Mouse (Mus musculus): ENCODE measurements around the gene Prickle3. TPM values are rescaled to one million over a fixed set of nuclear protein-coding genes. Genes with fewer than 3 reads are reported as not detected.
"Not testable (repeated sequence)": the region's sequence is repeated elsewhere in the genome, so short reads cannot be mapped to it uniquely, and the experiment has no call there.

The Prickle3 gene
- polyA plus RNA-seq, 1 experiment from 2014 or later, result 2.3 TPM

DNA sequence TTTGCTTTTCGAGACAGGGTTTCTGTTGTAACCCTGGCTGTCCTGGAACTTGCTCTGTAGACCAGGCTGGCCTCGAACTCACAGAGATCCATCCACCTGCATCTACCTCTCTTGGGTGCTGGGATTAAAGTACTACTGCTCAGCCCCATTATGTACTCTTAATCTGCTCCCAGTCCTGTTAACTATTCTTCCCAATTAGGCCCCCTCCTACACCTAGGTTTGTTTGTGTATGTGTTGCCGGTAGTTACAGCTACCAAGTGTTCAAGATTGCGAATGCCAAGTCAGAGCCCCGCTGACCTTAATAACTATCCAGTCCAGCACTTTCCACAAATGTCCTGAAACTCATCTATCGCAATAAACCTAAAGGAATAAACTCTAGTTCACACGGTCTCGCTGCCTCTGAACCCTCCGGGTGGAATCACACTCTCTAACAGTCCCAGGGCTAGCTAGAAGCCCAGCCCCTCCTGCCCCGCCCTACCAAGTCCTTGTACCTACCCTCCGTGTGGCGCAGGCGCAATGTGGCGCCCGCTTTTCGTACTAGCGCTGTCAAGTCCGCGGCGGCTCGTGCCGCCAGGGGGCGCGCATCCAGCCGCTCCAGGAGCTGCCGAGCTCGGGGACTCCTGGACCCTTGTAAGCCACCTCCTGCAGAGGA, 22.5 kb downstream of the Prickle3 start:
- H3K9me3 ChIP-seq (replicated peaks; ENCODE audit: control insufficient read depth, low read length), result no peaks in the 10 kb centered on the region
- no peaks in the 10 kb centered on the region for H3K36me3 ChIP-seq (ENCODE audit: control insufficient read depth, insufficient read depth)
- no peaks in the 10 kb centered on the region; the same call in none of the 2 replicates for H3K4me1 ChIP-seq (ENCODE audit: control insufficient read depth, low read depth, low read length)
- H3K4me2 ChIP-seq (ENCODE audit: low read depth, low read length), result peak overlapping the region; percentile 55
- H3K27ac ChIP-seq (ENCODE audit: low read length), result no peak overlapping the region
- 16% methylated on average over 27 of the region's 27 CpGs for WGBS (ENCODE audit: insufficient replicate concordance)
- H3K4me3 ChIP-seq (ENCODE audit: low read depth, low read length), result peak overlapping the region; percentile 38
- 0 out of 2 replicates have a peak overlapping the region, but pooled peaks have one; percentile 31 for H3K9ac ChIP-seq (ENCODE audit: low read depth, low read length)
- no peaks in the 10 kb centered on the region for H3K27me3 ChIP-seq (ENCODE audit: control insufficient read depth, insufficient read depth, low read depth, low read length)
- peak; percentile 93 for ATAC-seq (ENCODE audit: low read depth)

DNA sequence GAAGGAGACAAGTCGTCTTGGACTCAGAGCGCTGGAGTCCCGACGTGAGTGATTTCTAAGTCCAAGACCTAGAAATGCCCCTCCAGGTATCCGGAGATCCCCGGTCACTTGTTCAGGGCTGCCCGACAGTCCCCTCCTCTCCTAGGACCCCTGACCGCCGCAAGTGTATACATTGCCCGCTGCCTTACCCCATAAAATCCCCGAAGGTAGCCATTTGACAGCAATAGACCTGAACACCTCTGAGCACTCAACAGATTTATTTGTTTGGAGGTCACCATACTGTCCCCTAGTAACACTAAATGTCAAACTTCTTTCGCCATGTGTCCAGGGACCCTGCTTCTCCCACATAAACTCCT, 23.0 kb downstream of the Prickle3 start:
- no peak for ATAC-seq (ENCODE audit: low read depth)
- Histone ChIP-seq H3K4me3 (ENCODE audit: low read depth, low read length) (peak overlapping the region; percentile 38), H3K4me2 (ENCODE audit: low read depth, low read length) (peak overlapping the region; percentile 55), H3K9ac (ENCODE audit: low read depth, low read length) (0 out of 2 replicates have a peak overlapping the region, but pooled peaks have one; percentile 31), H3K27me3 (ENCODE audit: control insufficient read depth, insufficient read depth, low read depth, low read length) (no peaks in the 10 kb centered on the region), H3K4me1 (ENCODE audit: control insufficient read depth, low read depth, low read length) (no peaks in the 10 kb centered on the region), H3K9me3 (replicated peaks; ENCODE audit: control insufficient read depth, low read length) (no peaks in the 10 kb centered on the region), H3K36me3 (ENCODE audit: control insufficient read depth, insufficient read depth) (no peaks in the 10 kb centered on the region), H3K27ac (ENCODE audit: low read length) (no peak overlapping the region)
- 29% methylated on average over 12 of the region's 12 CpGs for WGBS (ENCODE audit: insufficient replicate concordance)

DNA sequence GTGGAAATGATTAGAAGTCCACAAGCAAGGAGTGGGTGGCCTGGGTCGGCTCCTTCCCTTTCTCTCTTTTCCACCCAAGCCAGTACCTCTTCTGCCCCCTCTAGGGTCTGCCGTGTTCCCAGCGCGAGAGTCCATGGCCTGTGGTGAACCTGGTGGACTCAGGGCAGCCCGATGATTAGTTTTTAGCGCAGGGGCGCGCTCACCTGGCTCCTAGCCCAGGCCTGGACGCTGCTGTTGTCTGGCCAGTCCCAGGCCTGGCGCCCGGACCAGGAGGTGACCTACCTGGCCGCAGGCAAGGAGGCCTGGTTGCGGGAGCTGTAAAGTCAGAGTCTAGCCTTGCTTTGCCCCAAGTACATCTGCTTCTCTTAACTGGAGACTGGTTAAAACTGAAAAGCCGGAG, 23.8 kb downstream of the Prickle3 start, which contains the start of gene Magix:
Magix (minus strand) TSS at position 388 of the 400 bp plus-strand sequence.
- ATAC-seq (ENCODE audit: low read depth), result peak; percentile 44
- Histone ChIP-seq H3K9me3 (replicated peaks; ENCODE audit: control insufficient read depth, low read length) (no peaks in the 10 kb centered on the region), H3K4me1 (ENCODE audit: control insufficient read depth, low read depth, low read length) (no peaks in the 10 kb centered on the region), H3K27me3 (ENCODE audit: control insufficient read depth, insufficient read depth, low read depth, low read length) (no peaks in the 10 kb centered on the region), H3K27ac (ENCODE audit: low read length) (no peak within 1 kb of the TSS), H3K4me2 (ENCODE audit: low read depth, low read length) (peak within 1 kb of the TSS; percentile 55), H3K4me3 (ENCODE audit: low read depth, low read length) (peak within 1 kb of the TSS; percentile 38; the same call in 1 of the 2 replicates), H3K9ac (ENCODE audit: low read depth, low read length) (0 out of 2 replicates have a peak within 1 kb of the TSS, but pooled peaks have one; percentile 31), H3K36me3 (ENCODE audit: control insufficient read depth, insufficient read depth) (no peaks in the 10 kb centered on the region)
- WGBS (ENCODE audit: insufficient replicate concordance), result 66% methylated on average over 14 of the region's 14 CpGs

DNA sequence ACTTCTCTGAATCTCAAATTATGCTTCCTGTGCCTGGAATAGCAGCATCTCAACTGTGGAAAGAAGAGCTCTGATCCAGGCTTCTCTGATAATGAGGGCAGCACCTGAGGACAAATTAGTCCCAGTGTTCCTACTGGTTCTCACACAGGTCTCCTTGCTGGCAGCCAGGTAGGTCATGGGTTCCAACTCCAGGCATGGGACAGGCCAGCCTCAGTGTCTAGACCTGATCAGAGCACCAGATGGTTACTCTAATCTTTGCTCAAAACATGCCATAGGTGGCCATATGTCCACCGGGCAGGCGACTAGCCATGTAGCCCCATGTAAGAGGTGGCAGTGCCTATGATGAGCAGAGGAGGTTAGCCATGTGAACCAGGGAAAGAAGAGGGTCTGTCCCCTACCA, 31.3 kb downstream of the Prickle3 start:
- 61% methylated on average over 2 of the region's 2 CpGs for WGBS (ENCODE audit: insufficient replicate concordance)
- no peak for ATAC-seq (ENCODE audit: low read depth)
- Histone ChIP-seq H3K36me3 (ENCODE audit: control insufficient read depth, insufficient read depth) (no peaks in the 10 kb centered on the region), H3K4me3 (ENCODE audit: low read depth, low read length) (no peak overlapping the region), H3K27ac (ENCODE audit: low read length) (no peak overlapping the region), H3K4me1 (ENCODE audit: control insufficient read depth, low read depth, low read length) (no peaks in the 10 kb centered on the region), H3K9ac (ENCODE audit: low read depth, low read length) (no peak overlapping the region), H3K9me3 (replicated peaks; ENCODE audit: control insufficient read depth, low read length) (no peaks in the 10 kb centered on the region), H3K27me3 (ENCODE audit: control insufficient read depth, insufficient read depth, low read depth, low read length) (no peaks in the 10 kb centered on the region), H3K4me2 (ENCODE audit: low read depth, low read length) (no peak overlapping the region)

DNA sequence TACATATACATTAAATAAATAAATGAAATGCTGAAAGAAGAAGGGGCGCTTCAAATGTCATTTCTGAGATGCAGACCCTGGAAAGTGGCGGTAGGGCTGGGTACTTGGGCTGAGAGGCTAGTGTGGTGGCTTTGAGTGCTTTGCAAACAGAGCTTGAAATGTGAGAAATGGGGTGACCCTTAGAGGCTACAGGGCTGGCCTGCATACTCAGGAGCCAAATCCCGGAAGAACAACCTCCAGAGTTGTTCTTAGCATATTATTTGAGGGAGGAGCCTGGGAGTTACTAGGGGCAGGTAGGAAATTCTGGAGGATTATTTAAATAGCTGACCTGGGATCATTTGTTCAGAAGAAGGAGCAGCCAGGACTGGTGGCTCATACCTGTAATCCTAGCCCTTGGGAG, 33.4 kb downstream of the Prickle3 start:
- no peaks in the 10 kb centered on the region for H3K4me1 ChIP-seq (ENCODE audit: control insufficient read depth, low read depth, low read length)
- no peaks in the 10 kb centered on the region for H3K27me3 ChIP-seq (ENCODE audit: control insufficient read depth, insufficient read depth, low read depth, low read length)
- no peak overlapping the region for H3K9ac ChIP-seq (ENCODE audit: low read depth, low read length)
- no peak overlapping the region for H3K4me3 ChIP-seq (ENCODE audit: low read depth, low read length)
- no peaks in the 10 kb centered on the region for H3K36me3 ChIP-seq (ENCODE audit: control insufficient read depth, insufficient read depth)
- 44% methylated on average over 3 of the region's 3 CpGs for WGBS (ENCODE audit: insufficient replicate concordance)
- no peak overlapping the region for H3K4me2 ChIP-seq (ENCODE audit: low read depth, low read length)
- no peak for ATAC-seq (ENCODE audit: low read depth)
- no peaks in the 10 kb centered on the region for H3K9me3 ChIP-seq (replicated peaks; ENCODE audit: control insufficient read depth, low read length)
- H3K27ac ChIP-seq (ENCODE audit: low read length), result no peak overlapping the region

DNA sequence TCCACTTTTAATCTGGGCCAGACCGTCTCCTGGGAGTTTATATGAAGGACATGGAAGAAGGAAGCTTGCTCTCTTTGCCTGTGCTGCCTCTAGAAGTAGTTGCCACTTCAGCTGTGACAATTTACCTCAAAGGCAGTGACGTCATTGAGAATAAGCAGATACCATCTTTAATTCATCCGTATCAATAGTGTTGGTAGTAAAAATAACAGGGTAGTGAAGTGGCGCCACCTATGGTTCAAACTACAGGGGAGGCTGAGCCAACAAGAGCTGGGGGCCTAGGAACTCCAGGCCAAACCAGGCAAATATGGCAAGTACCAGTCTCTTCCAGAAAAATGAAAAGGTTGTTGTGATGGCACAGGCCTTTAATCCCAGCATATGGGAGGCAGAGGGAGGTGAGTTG, 35.8 kb downstream of the Prickle3 start:
- no peaks in the 10 kb centered on the region for H3K36me3 ChIP-seq (ENCODE audit: control insufficient read depth, insufficient read depth)
- 29% methylated on average over 4 of the region's 4 CpGs for WGBS (ENCODE audit: insufficient replicate concordance)
- H3K27me3 ChIP-seq (ENCODE audit: control insufficient read depth, insufficient read depth, low read depth, low read length), result no peaks in the 10 kb centered on the region
- H3K4me1 ChIP-seq (ENCODE audit: control insufficient read depth, low read depth, low read length), result no peaks in the 10 kb centered on the region; the same call in 1 of the 2 replicates
- H3K27ac ChIP-seq (ENCODE audit: low read length), result no peak overlapping the region
- no peak overlapping the region for H3K4me2 ChIP-seq (ENCODE audit: low read depth, low read length)
- H3K9me3 ChIP-seq (replicated peaks; ENCODE audit: control insufficient read depth, low read length), result no peaks in the 10 kb centered on the region
- no peak overlapping the region for H3K9ac ChIP-seq (ENCODE audit: low read depth, low read length)
- no peak overlapping the region for H3K4me3 ChIP-seq (ENCODE audit: low read depth, low read length)
- ATAC-seq (ENCODE audit: low read depth), result no peak

DNA sequence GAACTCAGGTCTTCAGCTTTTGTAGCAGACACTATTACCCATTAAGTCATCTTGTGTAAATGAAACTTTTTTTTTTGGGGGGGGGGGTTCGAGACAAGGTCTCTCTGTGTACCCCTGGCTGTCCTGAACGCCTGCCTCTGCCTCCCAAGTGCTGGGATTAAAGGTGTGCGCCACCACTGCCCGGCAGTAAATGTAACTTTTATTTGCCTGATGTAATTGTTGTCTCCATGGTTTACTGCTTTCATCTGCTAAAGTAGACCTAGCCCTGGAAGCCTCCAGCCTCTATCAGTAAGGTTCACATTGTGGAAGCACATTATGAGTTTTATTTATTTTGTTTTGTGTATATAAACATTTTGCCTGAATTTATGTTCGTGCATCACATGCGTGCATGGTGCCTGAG, 39.5 kb downstream of the Prickle3 start:
- no peaks in the 10 kb centered on the region; the same call in none of the 2 replicates for H3K4me1 ChIP-seq (ENCODE audit: control insufficient read depth, low read depth, low read length)
- WGBS (ENCODE audit: insufficient replicate concordance), result 32% methylated on average over 6 of the region's 6 CpGs
- H3K4me2 ChIP-seq (ENCODE audit: low read depth, low read length), result peak overlapping the region; percentile 37
- no peak overlapping the region for H3K9ac ChIP-seq (ENCODE audit: low read depth, low read length)
- peak overlapping the region; percentile 75 for H3K4me3 ChIP-seq (ENCODE audit: low read depth, low read length)
- no peaks in the 10 kb centered on the region for H3K9me3 ChIP-seq (replicated peaks; ENCODE audit: control insufficient read depth, low read length)
- no peak overlapping the region for H3K27ac ChIP-seq (ENCODE audit: low read length)
- peaks cover 4% of the 10 kb centered on the region; the same call in 1 of the 2 replicates for H3K36me3 ChIP-seq (ENCODE audit: control insufficient read depth, insufficient read depth)
- ATAC-seq (ENCODE audit: low read depth), result no peak
- H3K27me3 ChIP-seq (ENCODE audit: control insufficient read depth, insufficient read depth, low read depth, low read length), result no peaks in the 10 kb centered on the region

DNA sequence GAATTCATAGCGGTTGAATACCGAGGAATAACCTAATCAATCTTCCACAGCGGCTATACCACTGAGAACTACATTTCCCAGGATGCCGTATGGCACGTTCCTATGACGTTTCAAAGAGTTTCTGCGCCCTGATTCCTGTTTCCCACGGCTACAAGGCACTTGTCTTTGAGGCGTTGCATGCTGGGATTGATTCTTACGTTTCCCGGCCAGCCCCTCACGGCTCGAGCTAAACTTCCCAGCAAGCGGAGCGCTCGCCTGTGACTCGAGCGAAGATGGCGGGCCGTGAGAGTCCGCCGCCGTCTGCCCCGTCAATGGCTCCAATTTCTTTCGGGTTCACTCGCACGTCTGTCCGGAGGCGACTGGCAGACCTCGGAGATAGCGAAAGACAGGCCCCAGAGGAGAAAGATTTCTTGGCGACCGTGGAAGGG, 39.9 kb downstream of the Prickle3 start, which contains the start of gene Gpkow:
Gpkow (plus strand) TSS at position 178 of the 428 bp plus-strand sequence.
- Histone ChIP-seq H3K9me3 (replicated peaks; ENCODE audit: control insufficient read depth, low read length) (no peaks in the 10 kb centered on the region), H3K4me3 (ENCODE audit: low read depth, low read length) (peak within 1 kb of the TSS; percentile 75), H3K9ac (ENCODE audit: low read depth, low read length) (peak within 1 kb of the TSS; percentile 77), H3K27ac (ENCODE audit: low read length) (peak within 1 kb of the TSS; percentile 64), H3K36me3 (ENCODE audit: control insufficient read depth, insufficient read depth) (peaks cover 4% of the 10 kb centered on the region; the same call in 1 of the 2 replicates), H3K4me2 (ENCODE audit: low read depth, low read length) (peak within 1 kb of the TSS; percentile 44), H3K4me1 (ENCODE audit: control insufficient read depth, low read depth, low read length) (no peaks in the 10 kb centered on the region; the same call in none of the 2 replicates), H3K27me3 (ENCODE audit: control insufficient read depth, insufficient read depth, low read depth, low read length) (no peaks in the 10 kb centered on the region)
- WGBS (ENCODE audit: insufficient replicate concordance), result 11% methylated on average over 33 of the region's 33 CpGs
- ATAC-seq (ENCODE audit: low read depth), result peak; percentile 97

DNA sequence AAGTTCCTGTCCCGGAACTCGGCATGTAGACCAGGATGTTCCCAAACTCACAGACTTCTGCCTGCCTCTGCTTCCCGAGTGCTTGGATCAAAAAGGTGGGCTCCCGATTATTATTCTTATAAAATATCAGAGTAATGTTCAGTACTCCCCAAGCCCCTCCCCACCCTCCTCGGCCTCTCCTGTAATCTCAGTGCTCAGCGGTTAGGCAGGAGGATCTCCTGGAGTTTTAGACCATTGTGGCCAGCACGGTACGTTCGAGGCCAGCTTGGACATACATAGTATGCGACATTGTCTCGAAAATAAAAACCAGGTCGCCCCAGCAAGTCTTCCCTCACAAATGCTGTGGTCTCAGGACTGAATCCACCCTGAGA, 56.7 kb downstream of the Prickle3 start:
- ATAC-seq (ENCODE audit: low read depth), result peak; percentile 8; the same call in 1 of the 2 replicates
- H3K9ac ChIP-seq (ENCODE audit: low read depth, low read length), result 0 out of 2 replicates have a peak overlapping the region, but pooled peaks have one; percentile 31

More for the DNA sequence above, 56.7 kb downstream of the Prickle3 start:
- not testable (repeated sequence) for H3K4me1 ChIP-seq (ENCODE audit: control insufficient read depth, low read depth, low read length); H3K27me3 ChIP-seq (ENCODE audit: control insufficient read depth, insufficient read depth, low read depth, low read length); H3K9me3 ChIP-seq (replicated peaks; ENCODE audit: control insufficient read depth, low read length); H3K36me3 ChIP-seq (ENCODE audit: control insufficient read depth, insufficient read depth); H3K27ac ChIP-seq (ENCODE audit: low read length)
- 20% methylated on average over 6 of the region's 12 CpGs for WGBS (ENCODE audit: insufficient replicate concordance)
- Histone ChIP-seq H3K4me2 (ENCODE audit: low read depth, low read length) (peak overlapping the region; percentile 64), H3K4me3 (ENCODE audit: low read depth, low read length) (peak overlapping the region; percentile 51)

Data from liver, embryonic 16.5 days (tissue).